ENCODE assay signal across 21 mouse cellular contexts in the genomic region with DNA sequence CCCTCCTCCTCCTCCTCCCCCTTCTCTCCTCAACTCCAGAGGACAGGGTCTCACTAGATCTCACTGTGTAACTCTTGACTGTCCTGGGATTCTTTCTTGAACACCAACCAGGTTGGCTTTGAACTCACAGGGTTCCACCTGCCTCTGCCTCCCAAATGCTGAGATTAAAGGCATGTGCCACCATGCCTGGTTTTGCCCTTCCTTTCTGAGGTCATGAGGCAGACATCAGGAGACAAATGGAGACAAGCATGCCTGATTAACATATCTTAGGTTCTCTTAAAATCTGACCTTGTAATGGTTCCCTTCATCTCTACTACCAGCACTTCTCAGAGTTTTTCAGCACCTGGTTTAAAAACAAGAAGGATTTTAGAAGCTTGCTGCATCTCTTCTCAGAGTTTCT.
DNase-seq lines count a peak whose midpoint lies in the region; ATAC-seq and TF ChIP-seq lines count a peak whose summit lies in the region.
"Had no signal": no experiment of that assay in that cellular context is flagged by ENCODE, and none has a peak within 500 bp of the region (broad histone marks: within the 10 kb centered on the region; RNA-seq: fewer than 3 reads in every experiment).

No protein-coding gene starts in this region.

- no peaks in the 10 kb centered on the region for H3K27me3 ChIP-seq in kidney, embryonic 14.5 days (ENCODE audit: control insufficient read depth, insufficient read depth, low read length)
- H3K27me3 ChIP-seq in E14TG2a.4 (ENCODE audit: insufficient read depth, low read length), result no peaks in the 10 kb centered on the region
- no peaks in the 10 kb centered on the region for H3K27me3 ChIP-seq in limb, embryonic 15.5 days
- H3K27me3 ChIP-seq in midbrain, embryonic 10.5 days (ENCODE audit: low read depth, poor library complexity, severe bottlenecking), result no peaks in the 10 kb centered on the region
- H3K27me3 ChIP-seq: CH12.LX; heart, embryonic 15.5 days; hindbrain, embryonic 13.5 days; midbrain, embryonic 15.5 days; neural tube, embryonic 12.5 days had no signal

- peak overlapping the region; percentile 76; the same call in 1 of the 2 replicates for H3K27ac ChIP-seq in kidney, embryonic 14.5 days (ENCODE audit: low read depth, low read length)
- H3K27ac ChIP-seq in limb, embryonic 15.5 days, result 0 out of 2 replicates have a peak overlapping the region, but pooled peaks have one; percentile 4
- no peak overlapping the region for H3K27ac ChIP-seq in midbrain, embryonic 10.5 days (replicated peaks)
- H3K27ac ChIP-seq: heart, embryonic 15.5 days; hindbrain, embryonic 13.5 days; liver, embryonic 14.5 days; midbrain, embryonic 15.5 days; neural tube, embryonic 12.5 days had no signal

- no peak for DNase-seq in kidney, adult 9 months
- DNase-seq in R1 (ENCODE audit: low read depth, low spot score), result peak; percentile 64
- DNase-seq in layer of hippocampus, postnatal 25 days (ENCODE audit: extremely low spot score in 1 of 2, low spot score in 1 of 2), result no peak
- DNase-seq in midbrain, embryonic 10.5 days (ENCODE audit: low spot score), result no peak
- DNase-seq: B cell, adult 2 months; cerebellum, adult 8-10 months; forebrain, postnatal 0 days; heart, postnatal 36 days; layer of hippocampus, postnatal 36 days; thymus, adult 2 months; thymus, postnatal 4 days had no signal

- ATAC-seq in kidney, embryonic 14.5 days (ENCODE audit: low FRiP score, low TSS enrichment), result no peak
- ATAC-seq in limb, embryonic 15.5 days (ENCODE audit: insufficient number of reproducible peaks, low FRiP score, low TSS enrichment, low read depth), result no peak
- ATAC-seq: midbrain, embryonic 15.5 days had no signal

- no peak overlapping the region for H3K4me3 ChIP-seq in kidney, embryonic 14.5 days (ENCODE audit: low read length)
- H3K4me3 ChIP-seq in E14TG2a.4 (replicated peaks; ENCODE audit: low read length), result peak overlapping the region; percentile 24; the same call in 1 of the 2 replicates
- H3K4me3 ChIP-seq in limb, embryonic 15.5 days, result no peak overlapping the region
- no peak overlapping the region for H3K4me3 ChIP-seq in midbrain, embryonic 10.5 days
- H3K4me3 ChIP-seq: heart, embryonic 15.5 days; hindbrain, embryonic 13.5 days; megakaryocyte, embryonic 14.5 days; midbrain, embryonic 15.5 days; neural tube, embryonic 12.5 days had no signal

- H3K4me2 ChIP-seq in kidney, embryonic 14.5 days (replicated peaks; ENCODE audit: low read depth, low read length), result no peak overlapping the region
- H3K4me2 ChIP-seq in limb, embryonic 15.5 days, result no peak overlapping the region
- H3K4me2 ChIP-seq: heart, embryonic 15.5 days; hindbrain, embryonic 13.5 days; midbrain, embryonic 15.5 days; neural tube, embryonic 12.5 days had no signal

- H3K4me1 ChIP-seq in kidney, embryonic 14.5 days (ENCODE audit: control insufficient read depth, insufficient read depth, low read length), result peaks cover 5% of the 10 kb centered on the region; the same call in 1 of the 2 replicates
- H3K4me1 ChIP-seq in E14TG2a.4 (replicated peaks; ENCODE audit: low read depth, low read length), result peaks cover 34% of the 10 kb centered on the region
- peaks cover 8% of the 10 kb centered on the region for H3K4me1 ChIP-seq in limb, embryonic 15.5 days
- 0 out of 2 replicates have a peak, but pooled peaks cover 4% of the 10 kb centered on the region for H3K4me1 ChIP-seq in midbrain, embryonic 10.5 days
- H3K4me1 ChIP-seq: hindbrain, embryonic 13.5 days; megakaryocyte, embryonic 14.5 days; midbrain, embryonic 15.5 days; neural tube, embryonic 12.5 days had no signal

- no peak overlapping the region for H3K9ac ChIP-seq in kidney, embryonic 14.5 days (ENCODE audit: low read depth, low read length)
- no peak overlapping the region for H3K9ac ChIP-seq in limb, embryonic 15.5 days
- H3K9ac ChIP-seq: forebrain, postnatal 0 days; heart, embryonic 15.5 days; hindbrain, embryonic 13.5 days; liver, embryonic 14.5 days; midbrain, embryonic 15.5 days; neural tube, embryonic 12.5 days had no signal

- no peak for TF ChIP-seq CTCF in E14TG2a.4 (conservative IDR thresholded peaks at IDR 0.05; ENCODE audit: low read length)

- no peaks in the 10 kb centered on the region for H3K36me3 ChIP-seq in kidney, embryonic 14.5 days (ENCODE audit: control insufficient read depth, insufficient read depth, low read length)
- peaks cover 58% of the 10 kb centered on the region for H3K36me3 ChIP-seq in E14TG2a.4 (ENCODE audit: insufficient read depth, low read length)
- H3K36me3 ChIP-seq in limb, embryonic 15.5 days, result no peaks in the 10 kb centered on the region
- no peaks in the 10 kb centered on the region for H3K36me3 ChIP-seq in midbrain, embryonic 10.5 days
- H3K36me3 ChIP-seq: heart, embryonic 15.5 days; hindbrain, embryonic 13.5 days; midbrain, embryonic 15.5 days; neural tube, embryonic 12.5 days had no signal

- no peaks in the 10 kb centered on the region for H3K9me3 ChIP-seq in kidney, embryonic 14.5 days (ENCODE audit: control insufficient read depth, low read length)
- H3K9me3 ChIP-seq in E14TG2a.4 (ENCODE audit: low read length), result no peaks in the 10 kb centered on the region
- H3K9me3 ChIP-seq in limb, embryonic 15.5 days, result no peaks in the 10 kb centered on the region
- no peaks in the 10 kb centered on the region for H3K9me3 ChIP-seq in midbrain, embryonic 10.5 days (replicated peaks)
- H3K9me3 ChIP-seq: heart, embryonic 15.5 days; hindbrain, embryonic 13.5 days; megakaryocyte, embryonic 14.5 days; midbrain, embryonic 15.5 days; neural tube, embryonic 12.5 days had no signal
